Mouse (Mus musculus) heart, embryonic 11.5 days (tissue): ENCODE results near the gene Vstm2a. TPM values are rescaled to one million over a fixed set of nuclear protein-coding genes. Genes with fewer than 3 reads are reported as not detected.

Source experiments
- ATAC-seq: fragments of 200-750 bp; cut with Nextera tagmentation; replicated peaks from 2 replicates; pipeline ENCODE4 v1.8.0; 2017; ENCODE audit warnings: moderate library complexity; ENCODE audit not compliant: insufficient number of reproducible peaks, low FRiP score, low TSS enrichment
- H3K27ac ChIP-seq: fragments of 300-500 bp; sonication (generic); 2 replicates; pipeline ENCODE4 v1.5.1; 2014; ENCODE audit warnings: mild to moderate bottlenecking, low read depth, low read length
- H3K27me3 ChIP-seq: fragments of 300-500 bp; sonication (generic); 2 replicates; pipeline ENCODE4 v1.6.1; 2014; ENCODE audit warnings: mild to moderate bottlenecking, low read length, mixed read lengths; ENCODE audit not compliant: control insufficient read depth, insufficient read depth
- H3K36me3 ChIP-seq: fragments of 300-500 bp; sonication (generic); 2 replicates; pipeline ENCODE4 v1.6.1; 2014; ENCODE audit warnings: mild to moderate bottlenecking, low read length, moderate library complexity, mixed read lengths; ENCODE audit not compliant: control insufficient read depth, insufficient read depth
- H3K4me1 ChIP-seq: fragments of 300-500 bp; sonication (generic); 2 replicates; pipeline ENCODE4 v1.6.1; 2014; ENCODE audit warnings: low read length; ENCODE audit not compliant: control insufficient read depth, insufficient read depth
- H3K4me2 ChIP-seq: fragments of 300-500 bp; sonication (generic); 2 replicates; pipeline ENCODE4 v1.6.1; 2014; ENCODE audit warnings: mild to moderate bottlenecking, moderate library complexity
- H3K4me3 ChIP-seq: fragments of 300-500 bp; sonication (generic); 2 replicates; pipeline ENCODE4 v1.5.1; 2014; ENCODE audit warnings: low read depth, low read length
- H3K9ac ChIP-seq: fragments of 300-500 bp; sonication (generic); 2 replicates; pipeline ENCODE4 v1.6.1; 2014; ENCODE audit warnings: mild to moderate bottlenecking, low read depth, low read length, moderate library complexity
- H3K9me3 ChIP-seq: fragments of 300-500 bp; sonication (generic); replicated peaks from 2 replicates; pipeline ENCODE4 v1.6.1; 2016; ENCODE audit warnings: low read length; ENCODE audit not compliant: control insufficient read depth
- WGBS: fragments of 180-500 bp; shearing (Covaris S2); extraction: QIAGEN DNeasy Blood & Tissue Kit; methylation state at CpG from one replicate; pipeline ENCODE4 v1.1.7; 2014; ENCODE audit not compliant: insufficient replicate concordance; 5-methylcytosine and 5-hydroxymethylcytosine counted together
- polyA plus RNA-seq: library from polyadenylated mRNA; unstranded; fragments of >200 nt; fragmentation: Nextera tagmentation; extraction: Ambion mirVana; gene quantifications from 2 replicates; pipeline ENCODE4 v1.2.1, GENCODE M21; 2014

Vstm2a gene
- 0.35 and 0.46 TPM in 2 replicates for polyA plus RNA-seq

- peak; percentile 44; the same call in 1 of the 2 replicates for ATAC-seq
- H3K4me1 ChIP-seq, result peaks cover 5% of the 10 kb centered on the region; the same call in 1 of the 2 replicates
- peaks cover 44% of the 10 kb centered on the region for H3K27me3 ChIP-seq
- H3K9me3 ChIP-seq, result no peaks in the 10 kb centered on the region
- H3K9ac ChIP-seq, result peak within 1 kb of the TSS; percentile 43; the same call in 1 of the 2 replicates
- H3K4me3 ChIP-seq, result peak within 1 kb of the TSS; percentile 56
- no peaks in the 10 kb centered on the region for H3K36me3 ChIP-seq
- H3K4me2 ChIP-seq, result peak within 1 kb of the TSS; percentile 94
- under 1% methylated on average over 42 of the region's 44 CpGs for WGBS
- no peak within 1 kb of the TSS for H3K27ac ChIP-seq
Observed at GRCm38 (mm10) chr11:16257473-16257921, at the start of gene Vstm2a. TSS of gene Vstm2a (plus strand) at chr11:16257724.

GRCm38 (mm10) chr11:16257011-16257410 is 513 bp upstream of the Vstm2a start:
- Histone ChIP-seq H3K9me3 (no peaks in the 10 kb centered on the region), H3K9ac (no peak overlapping the region; the same call in 1 of the 2 replicates), H3K36me3 (no peaks in the 10 kb centered on the region), H3K27me3 (peaks cover 44% of the 10 kb centered on the region), H3K4me1 (peaks cover 5% of the 10 kb centered on the region; the same call in 1 of the 2 replicates), H3K27ac (no peak overlapping the region), H3K4me2 (peak overlapping the region; percentile 94), H3K4me3 (peak overlapping the region; percentile 56)
- WGBS, result 36% methylated on average over 7 of the region's 7 CpGs
- no peak for ATAC-seq

GRCm38 (mm10) chr11:16258300-16258699 is 776 bp downstream of the Vstm2a start:
- Histone ChIP-seq H3K9me3 (no peaks in the 10 kb centered on the region), H3K4me2 (no peak overlapping the region; the same call in 1 of the 2 replicates), H3K4me3 (no peak overlapping the region), H3K36me3 (no peaks in the 10 kb centered on the region), H3K9ac (no peak overlapping the region), H3K27me3 (peaks cover 44% of the 10 kb centered on the region), H3K4me1 (peaks cover 5% of the 10 kb centered on the region; the same call in 1 of the 2 replicates), H3K27ac (no peak overlapping the region)
- ATAC-seq, result no peak
- 30% methylated on average over 1 of the region's 1 CpGs for WGBS

GRCm38 (mm10) chr11:16259876-16260275 is 2.4 kb downstream of the Vstm2a start:
- Histone ChIP-seq H3K9ac (no peak overlapping the region), H3K27me3 (peaks cover 44% of the 10 kb centered on the region), H3K4me2 (no peak overlapping the region), H3K27ac (no peak overlapping the region), H3K4me1 (peaks cover 5% of the 10 kb centered on the region; the same call in 1 of the 2 replicates), H3K9me3 (no peaks in the 10 kb centered on the region), H3K4me3 (no peak overlapping the region), H3K36me3 (no peaks in the 10 kb centered on the region)
- ATAC-seq, result no peak
- WGBS, result 23% methylated on average over 9 of the region's 9 CpGs

- peak; percentile 69 for ATAC-seq
- Histone ChIP-seq H3K36me3 (no peaks in the 10 kb centered on the region), H3K4me1 (peaks cover 5% of the 10 kb centered on the region; the same call in 1 of the 2 replicates), H3K27me3 (peaks cover 41% of the 10 kb centered on the region), H3K9ac (peak overlapping the region; percentile 28), H3K4me3 (peak overlapping the region; percentile 47), H3K27ac (no peak overlapping the region), H3K9me3 (no peaks in the 10 kb centered on the region), H3K4me2 (peak overlapping the region; percentile 87)
- under 1% methylated on average over 40 of the region's 40 CpGs for WGBS
Observed at GRCm38 (mm10) chr11:16260764-16261578, 3.4 kb downstream of the Vstm2a start.

GRCm38 (mm10) chr11:16268396-16268795 is 10.9 kb downstream of the Vstm2a start:
- Histone ChIP-seq H3K4me1 (no peaks in the 10 kb centered on the region), H3K36me3 (no peaks in the 10 kb centered on the region), H3K9ac (no peak overlapping the region), H3K27me3 (no peaks in the 10 kb centered on the region), H3K9me3 (no peaks in the 10 kb centered on the region), H3K4me3 (no peak overlapping the region), H3K4me2 (no peak overlapping the region), H3K27ac (no peak overlapping the region)
- WGBS, result 87% methylated on average over 1 of the region's 1 CpGs
- no peak for ATAC-seq

GRCm38 (mm10) chr11:16290381-16290780 is 32.9 kb downstream of the Vstm2a start:
- H3K9ac ChIP-seq, result no peak overlapping the region
- ATAC-seq, result no peak
- no peaks in the 10 kb centered on the region for H3K4me1 ChIP-seq
- no peak overlapping the region for H3K4me3 ChIP-seq
- no peaks in the 10 kb centered on the region for H3K9me3 ChIP-seq
- WGBS, result 69% methylated on average over 1 of the region's 1 CpGs
- no peaks in the 10 kb centered on the region for H3K36me3 ChIP-seq
- H3K27me3 ChIP-seq, result no peaks in the 10 kb centered on the region
- H3K27ac ChIP-seq, result no peak overlapping the region
- no peak overlapping the region for H3K4me2 ChIP-seq

- Histone ChIP-seq H3K4me1 (no peaks in the 10 kb centered on the region), H3K4me3 (no peak overlapping the region), H3K36me3 (no peaks in the 10 kb centered on the region), H3K9ac (no peak overlapping the region), H3K9me3 (no peaks in the 10 kb centered on the region), H3K27ac (no peak overlapping the region), H3K4me2 (no peak overlapping the region), H3K27me3 (no peaks in the 10 kb centered on the region)
- no peak for ATAC-seq
- 70% methylated on average over 4 of the region's 4 CpGs for WGBS
Observed at GRCm38 (mm10) chr11:16292960-16293359, 35.4 kb downstream of the Vstm2a start.
